Mouse (Mus musculus) heart, adult 2 months (tissue): ENCODE results near the gene Grcc10. TPM values are rescaled to one million over a fixed set of nuclear protein-coding genes. Genes with fewer than 3 reads are reported as not detected.

Experiments
- DNase-seq, 2 experiments: peaks; one replicate each; pipeline ENCODE4 v3.0.0; 2021
- H3K27ac ChIP-seq: fragments of 200-600 bp; 2 replicates; pipeline ENCODE4 v1.8.1; 2022
- H3K27me3 ChIP-seq: fragments of 200-500 bp; 2 replicates; pipeline ENCODE4 v1.6.1; 2012; ENCODE audit warnings: mild to moderate bottlenecking, low read length, inconsistent platforms, mixed read lengths; ENCODE audit not compliant: control insufficient read depth, insufficient read depth
- H3K36me3 ChIP-seq: fragments of 200-500 bp; 2 replicates; pipeline ENCODE4 v1.6.1; 2012; ENCODE audit warnings: low read length, inconsistent platforms; ENCODE audit not compliant: control insufficient read depth, insufficient read depth
- H3K4me1 ChIP-seq: fragments of 200-500 bp; 2 replicates; pipeline ENCODE4 v1.6.1; 2011; ENCODE audit warnings: low read length; ENCODE audit not compliant: control insufficient read depth, insufficient read depth
- H3K4me3 ChIP-seq: fragments of 200-600 bp; 2 replicates; pipeline ENCODE4 v1.8.1; 2022
- H3K79me2 ChIP-seq: fragments of 200-500 bp; replicated peaks from 2 replicates; pipeline ENCODE4 v1.6.1; 2012; ENCODE audit warnings: mild to moderate bottlenecking, inconsistent platforms, low read length, moderate library complexity, mixed read lengths; ENCODE audit not compliant: control insufficient read depth, insufficient read depth
- H3K9ac ChIP-seq: fragments of 200-500 bp; 2 replicates; pipeline ENCODE4 v1.6.1; 2012; ENCODE audit warnings: low read depth, mild to moderate bottlenecking, control low read depth, inconsistent platforms, low read length, mixed read lengths
- CTCF ChIP-seq: fragments of 200-600 bp; IDR thresholded peaks from 2 replicates; pipeline ENCODE4 v1.8.1; 2022; ENCODE audit warnings: antibody characterized with exemption, mild to moderate bottlenecking, moderate library complexity
- EP300 ChIP-seq: fragments of 200-500 bp; IDR thresholded peaks from 2 replicates; pipeline ENCODE4 v1.6.1; 2011; ENCODE audit warnings: low read depth, low read length, control low read depth; ENCODE audit not compliant: insufficient read depth
- POLR2A ChIP-seq: fragments of 200-500 bp; IDR thresholded peaks from 2 replicates; pipeline ENCODE4 v1.6.1; 2011; ENCODE audit warnings: mild to moderate bottlenecking, low read depth, low read length, control low read depth; ENCODE audit not compliant: insufficient read depth
- WGBS: fragments of 180-500 bp; shearing (Covaris S2); methylation state at CpG from one replicate; pipeline ENCODE4 v1.1.7; 2018; 5-methylcytosine and 5-hydroxymethylcytosine counted together
- intact Hi-C: fragments of 180-260 bp; cut with DNase I; formaldehyde crosslinking; loops from one replicate; pipeline ENCODE4 v1.15.1; 2025
- polyA plus RNA-seq: library from polyadenylated mRNA; depleted of rRNA; stranded (reverse); fragments of >200 nt; gene quantifications from 2 replicates; pipeline ENCODE4 v1.2.3, GENCODE M21; 2012
- total RNA-seq, 2 experiments: library from RNA; stranded (reverse); gene quantifications; 2 replicates each; pipeline ENCODE4 v1.2.3; 2021

Gene Grcc10
- total and polyA plus RNA-seq, 3 experiments, result 280 to 314 (median 296) TPM

- Histone ChIP-seq H3K27me3 (no peaks in the 10 kb centered on the region), H3K4me1 (peaks cover 6% of the 10 kb centered on the region; the same call in 1 of the 2 replicates), H3K4me3 (no peak overlapping the region), H3K36me3 (peaks cover 2% of the 10 kb centered on the region), H3K27ac (no peak overlapping the region), H3K79me2 (no peaks in the 10 kb centered on the region), H3K9ac (no peak overlapping the region)
- intact Hi-C loops, result loop anchor here (2.0 to 5.0 kb wide), 2 partner anchors 56 to 105 kb away; partner anchors contain the start of gene Spsb2
- WGBS, result 56% methylated on average over 3 of the region's 3 CpGs
- DNase-seq, result peak; percentile 70 to 76
- TF ChIP-seq EP300, result 0 out of 2 replicates have a peak, but pooled peaks have one; percentile 36
- TF ChIP-seq POLR2A, result no peak
- peak; percentile 86 for TF ChIP-seq CTCF
Observed at GRCm38 (mm10) chr6:124702784-124703103, 38.4 kb downstream of the Grcc10 start.

GRCm38 (mm10) chr6:124702102-124702783 lies 38.9 kb downstream of the Grcc10 start:
- 88% methylated on average over 17 of the region's 17 CpGs for WGBS

GRCm38 (mm10) chr6:124701338-124701737 lies 39.8 kb downstream of the Grcc10 start:
- Histone ChIP-seq H3K4me3 (no peak overlapping the region), H3K36me3 (peaks cover 2% of the 10 kb centered on the region), H3K27ac (no peak overlapping the region), H3K27me3 (no peaks in the 10 kb centered on the region), H3K79me2 (no peaks in the 10 kb centered on the region), H3K4me1 (peaks cover 11% of the 10 kb centered on the region; the same call in 1 of the 2 replicates), H3K9ac (no peak overlapping the region)
- WGBS, result 76% methylated on average over 8 of the region's 8 CpGs
- TF ChIP-seq POLR2A (no peak), EP300 (no peak), CTCF (peak; percentile 39)
- DNase-seq, result no peak
- intact Hi-C loops, result loop anchor here (5.0 kb wide), 1 partner anchor 106 kb away; the partner anchor contains the start of gene Spsb2

More at GRCm38 (mm10) chr6:124702102-124702783, 38.9 kb downstream of the Grcc10 start:
- intact Hi-C loops, result loop anchor here (2.0 to 5.0 kb wide), 2 partner anchors 57 to 105 kb away; partner anchors contain the start of gene Spsb2
- no peak for TF ChIP-seq POLR2A
- TF ChIP-seq CTCF, result no peak
- no peak for TF ChIP-seq EP300
- H3K4me3 ChIP-seq, result no peak overlapping the region
- peaks cover 2% of the 10 kb centered on the region for H3K36me3 ChIP-seq
- H3K9ac ChIP-seq, result no peak overlapping the region
- DNase-seq, result no peak
- no peaks in the 10 kb centered on the region for H3K79me2 ChIP-seq
- no peaks in the 10 kb centered on the region for H3K27me3 ChIP-seq
- peaks cover 6% of the 10 kb centered on the region; the same call in 1 of the 2 replicates for H3K4me1 ChIP-seq
- H3K27ac ChIP-seq, result no peak overlapping the region

- Histone ChIP-seq H3K79me2 (no peaks in the 10 kb centered on the region), H3K9ac (no peak overlapping the region), H3K27ac (peak overlapping the region; percentile 66), H3K36me3 (peaks cover 2% of the 10 kb centered on the region; the same call in 1 of the 2 replicates), H3K27me3 (no peaks in the 10 kb centered on the region), H3K4me1 (peaks cover 9% of the 10 kb centered on the region; the same call in 1 of the 2 replicates), H3K4me3 (no peak overlapping the region)
- 63% methylated on average over 11 of the region's 11 CpGs for WGBS
- DNase-seq, result peak; percentile 75 to 87
- TF ChIP-seq EP300 (0 out of 2 replicates have a peak, but pooled peaks have one; percentile 70), POLR2A (no peak), CTCF (no peak)
- intact Hi-C loops, result loop anchor here (5.0 kb wide), 1 partner anchor 107 kb away; the partner anchor contains the start of gene Spsb2
Observed at GRCm38 (mm10) chr6:124699962-124700610, 41.1 kb downstream of the Grcc10 start.

GRCm38 (mm10) chr6:124699366-124699765 lies 41.8 kb downstream of the Grcc10 start:
- WGBS, result 93% methylated on average over 4 of the region's 4 CpGs
- H3K79me2 ChIP-seq, result no peaks in the 10 kb centered on the region
- H3K9ac ChIP-seq, result no peak overlapping the region
- no peak for TF ChIP-seq EP300
- no peak for TF ChIP-seq POLR2A
- H3K27me3 ChIP-seq, result no peaks in the 10 kb centered on the region
- no peak overlapping the region; the same call in 1 of the 2 replicates for H3K27ac ChIP-seq
- H3K4me1 ChIP-seq, result peaks cover 13% of the 10 kb centered on the region
- H3K36me3 ChIP-seq, result peaks cover 2% of the 10 kb centered on the region; the same call in 1 of the 2 replicates
- intact Hi-C loops, result no loop called here
- no peak for DNase-seq
- H3K4me3 ChIP-seq, result no peak overlapping the region

GRCm38 (mm10) chr6:124698751-124699150 lies 42.4 kb downstream of the Grcc10 start:
- H3K27me3 ChIP-seq, result no peaks in the 10 kb centered on the region
- no peak for TF ChIP-seq CTCF
- TF ChIP-seq EP300, result no peak
- no peak for TF ChIP-seq POLR2A
- H3K36me3 ChIP-seq, result peaks cover 2% of the 10 kb centered on the region; the same call in 1 of the 2 replicates
- peaks cover 16% of the 10 kb centered on the region for H3K4me1 ChIP-seq
- no peak overlapping the region for H3K27ac ChIP-seq
- no peaks in the 10 kb centered on the region for H3K79me2 ChIP-seq
- no peak overlapping the region for H3K4me3 ChIP-seq
- no peak overlapping the region for H3K9ac ChIP-seq
- no peak for DNase-seq
- intact Hi-C loops, result no loop called here
- 87% methylated on average over 6 of the region's 6 CpGs for WGBS
